Mouse (Mus musculus) megakaryocyte, adult 5-6 weeks (primary cell): Measurements from ENCODE around the gene St7l. TPM values are rescaled to one million over a fixed set of nuclear protein-coding genes. Genes with fewer than 3 reads are reported as not detected.

ENCODE experiments used
- ATAC-seq: 2 replicates; pipeline ENCODE4 v1.8.0; 2016; ENCODE audit warnings: mild to moderate bottlenecking, inconsistent platforms; ENCODE audit not compliant: poor library complexity, severe bottlenecking
- total RNA-seq, 2 experiments: library from RNA; stranded (forward) in 1 of 2; stranded (reverse) in 1 of 2; fragments of 153-499, 151-499 nt in 1 of 2; fragments of 221-1000, 200-1000 nt in 1 of 2; gene quantifications; 2 replicates each; pipeline versions ENCODE4 v1.2.3 to v1.2.4; 2015 to 2017

The St7l gene
- total RNA-seq, 2 experiments from 2014 or later: 23.3 to 27.9 TPM

- ATAC-seq: no peak
These were observed 32.3 kb downstream of the St7l start for GRCm38 (mm10) chr3:104896141-104896540.

GRCm38 (mm10) chr3:104901154-104901553, 37.3 kb downstream of the St7l start:
- no peak for ATAC-seq

- ATAC-seq: no peak
These were observed 41.6 kb downstream of the St7l start for GRCm38 (mm10) chr3:104905389-104905788.

GRCm38 (mm10) chr3:104906007-104906406, 42.2 kb downstream of the St7l start:
- ATAC-seq: no peak

- no peak for ATAC-seq
These were observed 45.4 kb downstream of the St7l start for GRCm38 (mm10) chr3:104909195-104909594.

- no peak for ATAC-seq
These were observed 51.2 kb downstream of the St7l start for GRCm38 (mm10) chr3:104914986-104915385.

- no peak for ATAC-seq
These were observed 65.6 kb downstream of the St7l start for GRCm38 (mm10) chr3:104929385-104929784.

GRCm38 (mm10) chr3:104937728-104938305, 74.0 kb downstream of the St7l start:
- ATAC-seq: peak; percentile 38; the same call in 1 of the 2 replicates

- no peak for ATAC-seq
These were observed 74.5 kb downstream of the St7l start for GRCm38 (mm10) chr3:104938327-104938726.

- no peak for ATAC-seq
These were observed 76.9 kb downstream of the St7l start for GRCm38 (mm10) chr3:104940691-104941090.

GRCm38 (mm10) chr3:104942682-104943081, 78.9 kb downstream of the St7l start:
- ATAC-seq: no peak

- ATAC-seq: no peak
These were observed 79.5 kb downstream of the St7l start for GRCm38 (mm10) chr3:104943333-104943732.

- ATAC-seq: no peak
These were observed 81.1 kb downstream of the St7l start for GRCm38 (mm10) chr3:104944894-104945293.

GRCm38 (mm10) chr3:104950926-104951325, 87.1 kb downstream of the St7l start:
- ATAC-seq: no peak

- ATAC-seq: no peak
These were observed 89.3 kb downstream of the St7l start for GRCm38 (mm10) chr3:104952891-104953670.

- no peak for ATAC-seq
These were observed 90.3 kb downstream of the St7l start for GRCm38 (mm10) chr3:104954137-104954536.

- ATAC-seq: no peak
These were observed 90.7 kb downstream of the St7l start for GRCm38 (mm10) chr3:104954551-104954950.

- no peak for ATAC-seq
These were observed 92.4 kb downstream of the St7l start for GRCm38 (mm10) chr3:104956131-104956581.

- ATAC-seq: peak; percentile 54
These were observed 96.5 kb downstream of the St7l start for GRCm38 (mm10) chr3:104960026-104961000.

- no peak; the same call in 1 of the 2 replicates for ATAC-seq
These were observed 97.6 kb downstream of the St7l start, which contains the start of gene Wnt2b for GRCm38 (mm10) chr3:104961066-104962059. TSS of gene Wnt2b (minus strand) at chr3:104961921.
